Mouse (Mus musculus) c-Kit-negative CD71-positive TER-119-positive erythroid progenitor cells, embryonic 14.5 days (primary cell): ENCODE measurements around the gene Anks1b.

ENCODE experiments used
- DNase-seq: peaks from one replicate; pipeline ENCODE4 v3.0.0-alpha.2; 2013; ENCODE audit warnings: low read depth, low spot score

The Anks1b gene

GRCm38 (mm10) chr10:90953103-90953709 lies 1079.9 kb downstream of the Anks1b start:
- no peak for DNase-seq

DNA sequence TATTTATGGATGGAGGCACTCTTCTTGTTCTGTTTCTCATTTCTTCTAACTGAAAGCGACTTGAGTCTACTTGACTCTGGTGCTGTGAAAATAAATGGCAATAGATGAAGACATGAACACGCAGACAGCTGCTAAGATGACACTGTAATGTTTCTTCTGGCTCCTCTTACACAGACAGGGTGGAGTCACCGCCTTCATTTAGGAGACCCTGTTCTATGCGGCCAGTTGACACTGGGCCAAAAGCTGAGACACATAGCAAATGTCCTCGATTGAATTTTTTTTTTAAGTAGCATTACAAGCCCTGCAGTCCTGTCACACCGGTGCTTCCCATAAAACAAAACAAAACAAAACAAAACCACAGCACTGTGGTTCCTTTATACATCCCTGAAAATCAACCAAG lies 1080.5 kb downstream of the Anks1b start:
- DNase-seq, result no peak

DNA sequence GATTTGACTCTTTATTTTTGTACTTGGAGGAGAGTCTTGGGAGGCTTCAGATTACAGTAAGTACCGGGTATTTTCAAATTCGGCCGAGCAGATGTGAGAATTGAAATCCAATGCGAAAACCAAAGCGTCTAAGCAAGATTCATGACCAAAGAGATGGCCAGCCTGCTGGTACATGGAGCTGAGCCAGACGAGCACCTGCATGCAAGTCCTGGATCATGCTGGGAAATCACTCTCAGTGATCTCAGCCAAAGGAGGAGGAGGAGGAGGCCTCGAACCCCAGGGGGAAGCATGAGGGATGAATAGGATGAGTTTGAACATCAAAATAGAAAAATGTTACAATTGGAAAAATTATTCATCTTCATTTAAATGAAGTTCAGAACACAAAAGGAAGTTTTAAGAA lies 1087.1 kb downstream of the Anks1b start:
- no peak for DNase-seq

- DNase-seq, result no peak
Observed at GRCm38 (mm10) chr10:90964511-90964910, 1091.2 kb downstream of the Anks1b start.

DNA sequence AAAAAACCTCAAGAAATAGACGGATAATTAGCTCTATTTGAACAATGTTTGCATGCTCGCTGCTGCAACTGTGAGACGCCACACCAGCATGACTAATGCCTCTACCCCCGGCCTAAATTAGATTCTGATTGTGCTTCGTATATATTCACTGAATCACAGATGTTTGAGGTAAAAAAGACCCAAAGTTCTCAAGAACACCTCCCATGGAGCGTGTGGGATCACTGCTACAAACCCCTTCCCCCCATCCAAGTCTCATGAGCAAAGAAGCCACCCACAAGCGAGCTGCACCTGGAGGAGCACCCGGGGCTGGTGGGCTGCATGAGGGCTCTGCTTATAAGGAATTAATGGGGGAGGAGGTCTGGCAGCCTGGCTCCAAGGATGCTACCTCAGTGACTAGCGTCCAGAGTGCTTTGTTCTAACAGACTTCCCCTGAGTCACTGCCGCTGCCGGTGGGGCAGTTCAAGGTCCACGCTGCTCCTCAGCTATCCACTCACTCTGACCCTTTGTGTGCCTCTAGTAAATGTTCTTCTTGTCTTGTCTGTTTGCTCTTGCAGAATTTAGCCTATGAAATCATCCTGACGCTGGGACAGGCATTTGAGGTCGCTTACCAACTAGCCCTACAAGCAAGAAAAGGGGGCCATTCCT lies 1092.5 kb downstream of the Anks1b start:
- DNase-seq, result no peak

- no peak for DNase-seq
Observed at GRCm38 (mm10) chr10:90966821-90967220, 1093.5 kb downstream of the Anks1b start.

GRCm38 (mm10) chr10:90968247-90968646 lies 1094.9 kb downstream of the Anks1b start:
- DNase-seq, result no peak

DNA sequence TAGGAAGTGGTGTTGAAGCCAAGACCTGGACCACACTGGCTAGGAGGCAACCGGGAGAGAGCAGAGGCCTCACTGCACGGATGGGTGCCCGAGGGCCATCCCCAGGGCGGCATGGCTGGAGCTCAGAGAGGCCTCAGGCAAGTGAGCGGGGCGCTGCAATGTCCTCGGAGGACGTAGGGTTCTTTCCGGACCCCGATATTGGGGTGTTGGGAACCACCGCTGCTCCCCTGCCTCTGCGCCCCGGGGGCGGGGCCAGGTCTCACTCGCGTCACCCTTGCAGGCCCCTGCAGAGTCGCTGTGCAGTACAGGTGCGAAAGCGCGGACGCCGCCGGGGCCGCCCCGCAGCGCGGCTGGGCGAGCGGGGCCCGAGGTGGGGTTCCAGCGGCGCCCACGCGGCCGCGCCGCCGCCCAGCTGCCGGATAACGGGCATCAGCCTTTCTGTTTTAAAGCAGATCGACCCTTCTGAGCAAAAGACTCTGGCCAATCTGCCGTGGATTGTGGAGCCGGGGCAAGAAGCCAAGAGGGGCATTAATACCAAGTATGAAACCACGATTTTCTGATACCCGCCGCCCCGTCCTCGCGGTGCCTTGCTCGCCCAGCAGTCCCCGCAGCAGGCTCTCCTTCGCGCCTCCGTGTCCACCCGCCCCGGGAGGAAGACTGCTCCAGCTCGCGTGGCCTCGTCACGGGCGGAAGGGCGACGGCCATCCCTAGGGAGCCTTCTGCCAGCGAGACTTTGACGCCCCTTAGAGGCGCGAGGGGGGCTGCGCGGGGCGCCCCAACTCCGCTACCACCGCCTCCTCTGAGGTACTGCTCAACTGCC lies 1096.3 kb downstream of the Anks1b start:
- DNase-seq, result no peak

- DNase-seq, result no peak
Observed at GRCm38 (mm10) chr10:90970560-90970959, 1097.3 kb downstream of the Anks1b start.

DNA sequence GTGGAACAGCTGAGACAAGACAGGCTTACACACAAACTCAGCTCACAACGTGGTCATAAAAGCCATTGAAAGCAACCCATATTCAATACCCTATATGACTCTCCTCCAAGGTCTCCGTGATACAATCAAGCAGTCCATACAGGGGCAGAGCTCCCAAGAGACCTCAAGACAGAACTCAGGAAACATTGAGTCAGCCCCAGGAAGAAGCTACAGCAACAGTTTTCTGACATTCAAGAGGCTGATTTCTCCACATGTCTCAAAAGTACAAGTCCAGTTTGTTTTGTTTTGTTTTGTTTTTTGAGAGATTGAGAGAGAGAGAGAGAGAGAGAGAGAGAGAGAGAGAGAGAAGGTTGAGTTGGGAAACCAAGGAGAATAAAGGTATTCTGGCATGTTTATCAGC lies 1100.8 kb downstream of the Anks1b start:
- DNase-seq, result no peak

DNA sequence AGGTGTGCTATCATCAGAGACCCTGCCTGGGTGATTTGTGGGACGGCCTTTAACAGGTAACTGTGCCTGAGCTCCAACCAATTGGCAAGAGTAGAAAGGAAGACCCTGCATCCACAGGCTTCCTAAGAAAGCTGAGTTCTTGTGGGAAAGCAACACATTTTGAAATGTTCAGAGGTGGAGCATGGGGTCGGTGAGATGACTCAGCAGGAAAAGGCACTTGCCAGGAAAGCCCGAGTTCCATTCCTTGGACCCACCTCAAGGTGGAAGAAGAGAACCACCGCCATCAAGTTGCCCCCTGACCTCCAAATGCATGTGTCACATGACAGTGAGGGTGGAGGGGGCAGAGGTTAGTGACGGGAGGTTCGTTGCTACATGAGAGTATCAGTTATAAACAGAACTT lies 1101.2 kb downstream of the Anks1b start:
- no peak for DNase-seq

GRCm38 (mm10) chr10:90981811-90982210 lies 1108.5 kb downstream of the Anks1b start:
- no peak for DNase-seq

DNA sequence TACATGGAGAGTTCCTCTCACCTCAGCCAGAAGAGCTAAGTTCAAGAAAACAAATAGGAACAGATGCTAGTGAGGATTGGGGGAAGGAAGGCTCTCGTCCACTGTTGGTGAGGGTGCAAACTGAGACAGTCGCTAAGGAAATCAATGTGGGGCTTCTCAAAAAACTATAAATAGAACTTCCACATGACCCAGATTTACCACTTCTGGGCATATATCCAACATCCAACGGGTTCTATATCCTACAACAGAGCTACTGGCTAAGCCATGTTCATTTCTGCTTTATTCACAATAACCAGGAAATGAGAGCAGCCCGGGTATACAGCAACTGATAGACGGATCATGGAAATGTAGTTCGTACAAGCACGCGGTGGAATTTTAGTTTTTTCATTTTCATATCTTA lies 1109.7 kb downstream of the Anks1b start:
- no peak for DNase-seq

GRCm38 (mm10) chr10:90990340-90990739 lies 1117.0 kb downstream of the Anks1b start:
- no peak for DNase-seq

DNA sequence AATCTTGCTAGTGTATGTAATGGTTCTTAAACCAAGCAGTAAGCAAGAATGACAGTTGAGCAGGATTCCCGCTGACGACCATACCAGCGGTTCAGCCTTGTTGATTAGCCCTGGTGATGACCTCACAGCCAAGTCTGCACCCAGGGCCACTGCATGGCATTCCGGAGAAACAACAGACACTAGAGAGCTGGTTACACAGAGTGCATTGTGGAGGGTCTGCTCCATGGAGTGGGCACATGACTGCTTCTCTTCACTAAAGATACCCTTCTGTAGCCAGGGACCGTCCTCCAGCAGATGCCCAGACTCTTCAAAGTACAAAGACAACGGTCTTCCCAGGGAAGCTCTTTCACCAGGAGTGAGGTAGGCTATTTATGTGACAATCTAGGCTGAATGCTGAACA lies 1118.9 kb downstream of the Anks1b start:
- DNase-seq, result no peak

GRCm38 (mm10) chr10:90993869-90994268 lies 1120.6 kb downstream of the Anks1b start:
- DNase-seq, result no peak

DNA sequence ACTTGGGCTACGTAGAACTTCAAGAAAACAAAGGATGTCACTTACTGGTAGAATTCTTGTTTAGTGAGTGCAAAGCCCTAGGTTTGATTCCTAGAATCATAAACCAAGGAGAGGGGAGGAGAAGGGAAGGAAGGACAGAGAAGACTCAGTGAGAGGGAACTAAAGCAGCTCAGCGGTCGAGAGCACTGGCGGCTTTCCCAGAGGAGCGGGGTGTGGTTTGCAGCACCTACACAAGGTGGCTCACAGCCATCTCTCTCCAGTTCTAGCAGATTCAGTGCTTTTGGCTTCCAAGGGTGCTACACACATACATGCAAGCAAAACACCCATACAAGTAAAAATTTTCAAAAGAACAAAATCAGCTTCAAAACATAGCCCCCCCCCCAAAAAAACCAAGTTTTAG lies 1126.6 kb downstream of the Anks1b start:
- DNase-seq, result no peak

DNA sequence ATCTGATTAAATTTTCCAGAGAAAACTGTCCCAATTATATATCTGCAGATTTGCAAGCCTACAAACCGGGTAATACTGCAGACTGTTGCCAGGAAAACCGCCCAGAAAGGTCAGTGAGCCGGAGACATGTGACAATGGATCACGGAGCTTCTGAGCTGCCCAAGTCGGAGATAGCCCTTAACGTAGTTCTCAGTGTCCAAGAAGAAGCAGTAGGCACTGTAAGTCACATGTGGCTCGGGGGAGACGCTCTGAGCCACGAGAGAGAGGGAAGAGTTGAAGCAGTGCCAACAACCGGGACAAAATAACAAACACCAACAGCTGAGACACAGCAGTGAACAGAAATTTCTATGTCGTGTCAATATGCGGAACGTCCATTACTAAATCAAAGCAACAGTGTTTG lies 1128.1 kb downstream of the Anks1b start:
- no peak for DNase-seq

DNA sequence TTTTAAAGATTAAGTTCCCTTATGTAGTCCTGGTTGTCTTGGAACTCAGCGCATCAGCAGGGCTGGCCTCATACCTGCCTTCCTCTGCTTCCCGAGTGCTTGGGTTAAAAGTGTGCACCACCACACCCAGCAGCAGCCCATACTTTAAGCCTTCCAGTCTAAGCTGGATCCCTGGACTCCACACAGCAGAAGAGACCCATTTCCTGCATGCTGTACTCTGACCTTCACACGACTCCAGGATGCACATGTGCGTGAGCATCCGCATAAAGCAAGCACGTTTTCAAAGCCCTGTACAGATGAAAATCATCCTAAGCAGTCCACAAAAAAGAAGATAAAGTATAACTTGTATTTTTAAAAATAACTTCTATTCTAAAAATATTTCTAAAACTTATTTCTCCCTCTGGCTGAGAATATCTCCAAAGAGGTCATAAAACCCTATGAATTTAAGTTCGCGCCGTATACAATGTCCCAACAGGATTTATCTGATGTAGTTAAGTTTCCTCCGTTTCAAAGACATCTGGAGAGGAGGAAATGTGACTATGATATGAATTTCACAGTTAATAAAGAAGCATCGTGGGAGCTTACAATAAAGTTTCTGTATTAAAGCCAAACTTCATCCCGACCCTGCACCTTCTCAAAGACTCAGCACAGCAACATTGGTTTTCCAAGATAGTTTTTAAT lies 1132.7 kb downstream of the Anks1b start:
- no peak for DNase-seq
